Mouse (Mus musculus): ENCODE measurements around the gene 1700003F12Rik. TPM values are rescaled to one million over a fixed set of nuclear protein-coding genes. Genes with fewer than 3 reads are reported as not detected.

1700003F12Rik gene
- total RNA-seq, 4 experiments from 2014 or later, result 0.57 to 0.87 (median 0.76) TPM; not detected in 1

DNA sequence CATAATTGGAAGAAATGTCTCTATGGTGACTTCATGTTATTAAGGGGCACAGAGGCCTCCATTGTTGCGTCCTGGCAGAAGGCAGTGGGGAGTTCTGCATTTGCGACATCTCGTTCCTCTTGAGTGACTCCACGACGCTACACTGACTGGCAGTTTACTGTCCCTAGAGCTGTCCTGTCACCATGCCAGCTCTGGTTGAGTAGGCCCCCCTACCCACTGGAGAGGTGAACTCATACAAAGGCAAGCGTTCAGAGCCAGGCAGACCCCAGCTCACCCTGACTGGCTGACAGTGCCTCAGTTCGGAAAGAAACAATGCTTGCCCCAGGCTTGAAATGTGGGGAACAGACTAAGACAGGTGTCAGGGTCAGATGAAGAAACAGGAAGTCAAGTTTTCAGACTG, 27.4 kb downstream of the 1700003F12Rik start:
- DNase-seq (ENCODE audit: low spot score in 2 of 2), result no peak

GRCm38 (mm10) chr2:154576876-154577743, 30.2 kb downstream of the 1700003F12Rik start:
- no peak for DNase-seq (ENCODE audit: low spot score in 2 of 2)

- DNase-seq (ENCODE audit: low spot score in 2 of 2), result no peak
Observed at GRCm38 (mm10) chr2:154577744-154578067, 30.8 kb downstream of the 1700003F12Rik start.

DNA sequence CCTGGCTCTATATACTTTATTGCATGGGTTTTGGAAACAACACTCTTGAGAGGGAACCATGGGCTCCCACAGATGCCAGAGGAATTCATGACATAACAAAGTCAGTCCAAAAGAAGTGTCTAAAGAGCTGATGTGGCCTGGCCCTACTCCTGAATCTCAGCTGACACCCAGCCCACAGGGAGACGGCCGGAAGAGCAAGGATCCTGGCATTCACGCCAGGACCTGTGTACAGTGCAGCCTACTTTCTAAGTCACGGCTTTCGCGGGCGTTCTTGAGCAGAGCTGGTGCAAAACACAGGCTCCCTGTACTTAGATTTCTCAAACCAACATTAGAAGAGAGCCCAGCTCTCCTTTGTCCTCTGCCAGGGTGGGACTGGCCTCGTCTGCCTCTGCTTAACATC, 33.7 kb downstream of the 1700003F12Rik start:
- DNase-seq (ENCODE audit: low spot score in 2 of 2), result no peak

DNA sequence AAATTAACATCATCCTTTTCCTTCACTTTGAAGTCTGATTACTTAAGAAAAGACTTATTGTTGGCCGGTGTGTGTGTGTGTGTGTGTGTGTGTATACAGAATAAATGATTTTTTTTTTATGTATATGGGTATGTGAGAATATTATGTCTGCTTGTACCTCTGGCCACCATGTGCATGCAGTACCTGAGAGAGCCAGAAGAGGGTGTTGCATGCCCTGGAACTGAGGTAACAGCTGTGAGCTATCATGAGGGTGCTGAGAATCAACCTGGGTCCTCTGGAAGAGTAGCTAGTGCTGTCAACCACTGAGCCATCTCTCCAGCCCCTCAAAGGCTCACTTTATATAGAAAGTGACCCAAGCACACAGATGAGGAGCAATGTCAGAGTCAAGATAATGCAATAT, 34.5 kb downstream of the 1700003F12Rik start:
- no peak for DNase-seq (ENCODE audit: low spot score in 2 of 2)

DNA sequence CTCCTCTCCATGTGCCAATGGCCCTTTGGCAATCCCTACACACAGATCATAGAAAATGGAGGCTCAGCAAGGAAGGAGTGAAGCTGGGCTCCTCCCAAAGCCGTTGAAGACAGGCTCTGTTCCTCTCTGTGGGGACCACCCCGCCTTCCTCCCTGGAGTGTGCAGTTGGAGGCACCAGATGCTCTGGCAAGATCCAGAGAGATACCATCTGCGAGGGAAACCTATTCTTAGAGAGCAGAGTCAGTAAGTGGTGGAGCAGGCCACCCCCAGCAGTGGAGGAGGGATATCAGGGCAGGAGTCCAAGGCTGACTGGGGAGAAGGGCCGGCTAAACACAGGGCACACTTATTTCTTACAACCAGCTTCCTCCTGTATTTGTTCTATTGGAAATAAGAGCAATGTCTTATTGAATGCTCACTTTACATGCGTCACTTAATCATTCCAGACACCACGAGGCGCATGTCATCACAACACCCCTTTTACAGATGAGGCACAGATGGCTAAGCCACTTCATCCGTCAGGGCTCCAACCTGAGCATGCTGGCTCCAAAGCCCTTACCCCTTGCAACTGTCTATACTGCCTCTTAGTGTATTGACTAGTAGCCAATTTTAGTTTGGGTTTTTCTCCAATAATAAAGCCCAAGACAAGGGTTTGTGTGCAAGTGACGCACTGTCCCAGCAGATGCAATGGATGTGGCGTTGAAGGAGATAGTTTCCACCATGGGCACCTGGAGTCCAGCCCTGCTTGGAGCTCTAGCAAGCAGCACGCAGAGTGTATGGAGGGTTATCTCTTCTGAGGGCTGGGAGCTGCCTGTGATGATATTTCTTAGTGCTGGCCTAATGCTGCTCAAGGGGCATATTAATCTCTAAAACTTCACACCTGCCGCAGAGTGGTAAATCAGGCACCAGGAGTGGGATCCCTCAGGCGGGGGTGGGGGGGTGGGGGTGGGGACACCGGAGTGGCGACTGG, 37.3 kb downstream of the 1700003F12Rik start:
- DNase-seq (ENCODE audit: low spot score in 2 of 2), result peak; percentile 68 to 96

- no peak for DNase-seq (ENCODE audit: low spot score in 2 of 2)
Observed at GRCm38 (mm10) chr2:154584931-154585601, 38.2 kb downstream of the 1700003F12Rik start.

GRCm38 (mm10) chr2:154586405-154586804, 39.5 kb downstream of the 1700003F12Rik start:
- DNase-seq (ENCODE audit: low spot score in 2 of 2), result no peak

DNA sequence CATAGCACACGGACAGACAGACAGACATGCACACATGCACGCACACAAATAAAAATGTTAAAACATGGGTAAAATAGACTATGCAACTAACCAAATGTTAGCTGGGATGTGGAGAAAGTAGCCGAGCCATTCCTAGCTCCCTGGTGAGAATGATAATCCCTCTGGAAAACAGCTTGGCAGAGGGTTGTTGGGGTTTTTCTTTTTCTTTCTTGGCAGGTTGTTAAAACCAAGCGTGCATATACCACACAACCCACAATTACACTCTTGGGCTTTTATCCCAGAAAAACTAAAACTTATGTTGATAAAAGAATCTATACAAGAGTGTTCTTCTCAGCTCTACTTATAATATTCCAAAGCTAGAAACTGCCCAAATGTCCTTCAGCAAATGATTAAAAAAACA, 42.2 kb downstream of the 1700003F12Rik start:
- DNase-seq (ENCODE audit: low spot score in 2 of 2), result no peak

DNA sequence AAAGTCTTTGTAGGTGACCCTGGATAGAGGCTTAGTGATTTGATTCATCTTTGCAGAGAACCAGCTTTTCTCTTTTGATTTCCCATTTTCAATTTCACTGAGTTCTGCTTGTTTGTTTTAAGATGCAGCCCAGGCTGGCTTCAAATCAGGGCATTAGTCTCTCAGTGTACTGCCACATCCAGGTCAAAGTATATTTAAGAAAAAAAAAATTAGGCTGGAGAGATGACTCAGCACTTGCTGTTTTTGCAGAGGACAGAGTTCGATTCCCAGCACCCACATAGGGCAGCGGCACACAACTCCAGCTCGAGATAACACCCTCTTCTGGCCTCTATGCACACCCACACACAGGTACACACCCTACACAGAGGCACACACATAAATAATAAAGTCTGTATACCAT, 44.4 kb downstream of the 1700003F12Rik start:
- no peak for DNase-seq (ENCODE audit: low spot score in 2 of 2)

- DNase-seq (ENCODE audit: low spot score in 2 of 2), result no peak
Observed at GRCm38 (mm10) chr2:154593025-154593424, 46.1 kb downstream of the 1700003F12Rik start.

GRCm38 (mm10) chr2:154595775-154596174, 48.9 kb downstream of the 1700003F12Rik start:
- DNase-seq (ENCODE audit: low spot score in 2 of 2), result no peak

GRCm38 (mm10) chr2:154597399-154597798, 50.5 kb downstream of the 1700003F12Rik start:
- no peak for DNase-seq (ENCODE audit: low spot score in 2 of 2)

Other genes starting within 250 kb of the 1700003F12Rik start
- not detected for gene Bpifb9b, start 239.9 kb upstream of the 1700003F12Rik start, total RNA-seq (2022)
- 10 to 100 TPM; 11.9 to 18.9 (median 15.1) TPM for gene Cdk5rap1, start 174.1 kb upstream of the 1700003F12Rik start, total RNA-seq (2022)
- 10 to 100 TPM; 30.9 to 34.4 (median 32.2) TPM for gene Snta1, start 139.0 kb upstream of the 1700003F12Rik start, total RNA-seq (2022)
- 10 to 100 TPM; 46.3 to 57.2 (median 52.1) TPM for gene Cbfa2t2, start 110.6 kb upstream of the 1700003F12Rik start, total RNA-seq (2022)
- not detected for gene Actl10, start 4.7 kb downstream of the 1700003F12Rik start, total RNA-seq (2022)
- 10 to 100 TPM; 76.7 to 90.9 (median 82.4) TPM for gene Necab3, start 11.8 kb downstream of the 1700003F12Rik start, total RNA-seq (2022)
- 10 to 100 TPM; 10.5 to 13.9 (median 13.1) TPM for gene E2f1, start 22.8 kb downstream of the 1700003F12Rik start, total RNA-seq (2022)
- gene Pxmp4, start 56.6 kb downstream of the 1700003F12Rik start, total RNA-seq (2022), result 10 to 100 TPM; 13.2 to 15.2 (median 14.1) TPM
- gene Zfp341, start 66.2 kb downstream of the 1700003F12Rik start, total RNA-seq (2022), result 10 to 100 TPM in 3 of 4 experiments, 1 to 10 TPM in 1; 9.5 to 10.9 (median 10.2) TPM
- not detected for gene 4930519P11Rik, start 66.4 kb downstream of the 1700003F12Rik start, total RNA-seq (2022)
- gene Chmp4b, start 104.6 kb downstream of the 1700003F12Rik start, total RNA-seq (2022), result 100 to 1,000 TPM; 201 to 231 (median 219) TPM
- gene Gm14214, start 222.9 kb downstream of the 1700003F12Rik start, total RNA-seq (2022), result not detected
- 100 to 1,000 TPM in 3 of 4 experiments, 10 to 100 TPM in 1; 98.0 to 109 (median 104) TPM for gene Raly, start 244.0 kb downstream of the 1700003F12Rik start, total RNA-seq (2022)
- gene a, start 244.3 kb downstream of the 1700003F12Rik start, total RNA-seq (2022), result not detected